Mouse (Mus musculus) liver (tissue): ENCODE results near the gene Atp13a3.
A peak's percentile ranks its signal among the peaks of the same experiment; 100 is the strongest.
"Not testable (repeated sequence)": the region's sequence is repeated elsewhere in the genome, so short reads cannot be mapped to it uniquely, and the experiment has no call there.

Experiments
- DNase-seq: peaks from one replicate; pipeline ENCODE4 v3.0.0-alpha.2; 2020; ENCODE audit warnings: mixed read lengths

The Atp13a3 gene

GRCm38 (mm10) chr16:30410914-30411313, 5.1 kb upstream of the Atp13a3 start:
- no peak for DNase-seq

GRCm38 (mm10) chr16:30407513-30407912, 1.7 kb upstream of the Atp13a3 start:
- peak; percentile 67 for DNase-seq

- DNase-seq, result no peak
These were observed 2.2 kb downstream of the Atp13a3 start for GRCm38 (mm10) chr16:30403528-30403927.

- no peak for DNase-seq
These were observed 8.4 kb downstream of the Atp13a3 start for GRCm38 (mm10) chr16:30397127-30398057.

- DNase-seq, result peak; percentile 9
These were observed 10.6 kb downstream of the Atp13a3 start for GRCm38 (mm10) chr16:30395136-30395535.

GRCm38 (mm10) chr16:30390650-30391340, 15.0 kb downstream of the Atp13a3 start:
- no peak for DNase-seq

- peak; percentile 17 for DNase-seq
These were observed 15.7 kb downstream of the Atp13a3 start for GRCm38 (mm10) chr16:30389831-30390649.

GRCm38 (mm10) chr16:30389210-30389684, 16.5 kb downstream of the Atp13a3 start:
- DNase-seq, result peak; percentile 71

- DNase-seq, result peak; percentile 93
These were observed 17.1 kb downstream of the Atp13a3 start for GRCm38 (mm10) chr16:30388522-30389209.

GRCm38 (mm10) chr16:30387871-30388460, 17.8 kb downstream of the Atp13a3 start:
- DNase-seq, result peak; percentile 59

GRCm38 (mm10) chr16:30386911-30387439, 18.8 kb downstream of the Atp13a3 start:
- no peak for DNase-seq

- DNase-seq, result no peak
These were observed 20.2 kb downstream of the Atp13a3 start for GRCm38 (mm10) chr16:30385531-30385930.

- DNase-seq, result no peak
These were observed 29.5 kb downstream of the Atp13a3 start for GRCm38 (mm10) chr16:30376237-30376636.

- DNase-seq, result no peak
These were observed 30.8 kb downstream of the Atp13a3 start for GRCm38 (mm10) chr16:30374927-30375326.

GRCm38 (mm10) chr16:30374266-30374665, 31.5 kb downstream of the Atp13a3 start:
- DNase-seq, result no peak

GRCm38 (mm10) chr16:30373286-30373685, 32.5 kb downstream of the Atp13a3 start:
- not testable (repeated sequence) for DNase-seq

- no peak for DNase-seq
These were observed 38.4 kb downstream of the Atp13a3 start for GRCm38 (mm10) chr16:30367395-30367794.

- DNase-seq, result no peak
These were observed 41.2 kb downstream of the Atp13a3 start for GRCm38 (mm10) chr16:30364604-30365003.

- no peak for DNase-seq
These were observed 43.2 kb downstream of the Atp13a3 start for GRCm38 (mm10) chr16:30362528-30362927.

- DNase-seq, result not testable (repeated sequence)
These were observed 52.3 kb downstream of the Atp13a3 start for GRCm38 (mm10) chr16:30353489-30353888.

- no peak for DNase-seq
These were observed 91.5 kb downstream of the Atp13a3 start for GRCm38 (mm10) chr16:30314236-30314635.
